Mouse (Mus musculus) cerebellum, adult (tissue): ENCODE data around the gene Olfr727.

Experiments used
- ATAC-seq: cut with Nextera tagmentation; 2 replicates; pipeline ENCODE4 v1.9.2; 2017; ENCODE audit warnings: mild to moderate bottlenecking, moderate library complexity, mixed read lengths; ENCODE audit not compliant: insufficient number of reproducible peaks, low FRiP score, low TSS enrichment

The Olfr727 gene

GRCm38 (mm10) chr14:50122886-50123285, at the start of gene Olfr727:
Gene Olfr727, plus strand, starts transcription at chr14:50123186.
- no peak for ATAC-seq

DNA sequence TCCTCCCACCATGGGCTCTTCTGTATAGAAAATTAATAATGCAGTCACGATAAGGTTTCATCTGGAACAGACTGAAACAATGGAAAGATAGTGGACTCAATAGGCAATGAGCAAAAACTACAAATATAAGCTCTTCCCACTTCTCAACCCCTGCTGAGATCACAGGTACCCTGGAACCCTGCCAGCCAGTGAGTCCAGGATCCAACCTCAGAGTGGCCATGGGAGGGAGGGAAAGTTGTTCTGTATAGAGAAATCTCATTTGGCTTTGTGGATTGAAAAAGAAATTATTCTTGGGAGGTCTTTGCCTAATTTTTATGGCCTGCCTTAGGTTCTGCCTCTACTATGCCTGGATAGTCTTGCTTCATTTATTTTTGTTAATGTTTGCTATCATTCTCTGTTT, 32.1 kb upstream of the Olfr727 start, which contains the start of gene Olfr726:
Gene Olfr726 (minus strand): TSS at position 101 of the 400 bp plus-strand sequence.
- no peak for ATAC-seq

GRCm38 (mm10) chr14:50142580-50142979, 19.6 kb downstream of the Olfr727 start, which contains the start of gene Olfr728:
Gene Olfr728, minus strand, starts transcription at chr14:50142680.
- no peak for ATAC-seq

- no peak for ATAC-seq
Measured at GRCm38 (mm10) chr14:50152810-50153209, 29.8 kb downstream of the Olfr727 start, which contains the start of gene Olfr729. Gene Olfr729, minus strand, starts transcription at chr14:50152910.
